Mouse (Mus musculus) C2C12 (cell line): Measurements from ENCODE around the gene Lxn. TPM values are rescaled to one million over a fixed set of nuclear protein-coding genes. Genes with fewer than 3 reads are reported as not detected.

ENCODE experiments used
- H3K27me3 ChIP-seq: one replicate; pipeline ENCODE4 v1.6.1; 2011; ENCODE audit not compliant: control insufficient read depth, insufficient read depth, insufficient read length
- H3K36me3 ChIP-seq: one replicate; pipeline ENCODE4 v1.6.1; 2011; ENCODE audit not compliant: control insufficient read depth, insufficient read depth
- H3K4me3 ChIP-seq: one replicate; pipeline ENCODE4 v1.5.1; 2011; ENCODE audit warnings: mild to moderate bottlenecking, control low read depth; ENCODE audit not compliant: poor library complexity, insufficient read depth, severe bottlenecking
- H3K79me2 ChIP-seq: one replicate; pipeline ENCODE4 v1.6.1; 2011; ENCODE audit not compliant: control insufficient read depth, insufficient read depth
- H3K79me3 ChIP-seq: one replicate; pipeline ENCODE4 v1.6.1; 2011; ENCODE audit warnings: low read depth, control low read depth
- H3ac ChIP-seq: one replicate; pipeline ENCODE3; 2011; ENCODE audit warnings: low read depth; ENCODE audit not compliant: control insufficient read depth, insufficient read length
- CEBPB ChIP-seq: IDR thresholded peaks from one replicate; pipeline ENCODE4 v1.6.1; 2011; ENCODE audit warnings: low read depth, mild to moderate bottlenecking, control low read depth, moderate library complexity
- CTCF ChIP-seq: IDR thresholded peaks from one replicate; pipeline ENCODE4 v1.5.1; 2011; ENCODE audit not compliant: control insufficient read depth, insufficient read depth, insufficient read length
- FOSL1 ChIP-seq: IDR thresholded peaks from one replicate; pipeline ENCODE4 v1.8.0; 2011; ENCODE audit warnings: mild to moderate bottlenecking, low read length; ENCODE audit not compliant: poor library complexity, insufficient read depth, severe bottlenecking
- MAX ChIP-seq: IDR thresholded peaks from one replicate; pipeline ENCODE4 v1.6.1; 2011; ENCODE audit warnings: mild to moderate bottlenecking, control low read depth
- MYOD1 ChIP-seq: IDR thresholded peaks from one replicate; pipeline ENCODE4 v1.6.1; 2011; ENCODE audit warnings: low read depth; ENCODE audit not compliant: control insufficient read depth, insufficient read length
- MYOG ChIP-seq: IDR thresholded peaks from one replicate; pipeline ENCODE4 v1.6.1; 2011; ENCODE audit not compliant: control insufficient read depth, insufficient read length; ENCODE audit errors: extremely low read depth
- USF1 ChIP-seq: IDR thresholded peaks from one replicate; pipeline ENCODE4 v1.6.1; 2011; ENCODE audit warnings: low read depth, mild to moderate bottlenecking, control low read depth, moderate library complexity
- long read RNA-seq, 2 experiments: library from polyadenylated mRNA; unstranded; transcript quantifications; one replicate each; pipeline ENCODE4 v2.0.0; 2019 to 2020
- polyA plus RNA-seq: library from polyadenylated mRNA; unstranded; fragments of >200 nt; fragmentation: generic; extraction: Trizol; gene quantifications from one replicate; pipeline ENCODE4 v1.2.1, GENCODE M21; 2012; ENCODE audit warnings: missing spikeins

Lxn gene
- 17.2 TPM for polyA plus RNA-seq
- long read RNA-seq, experiment 1, transcript Lxn-201 (6 exons, 1,112 nt): major isoform, 38 of 40 reads
- long read RNA-seq, experiment 1, partial matches to known transcripts: 0 of 40 reads
- long read RNA-seq, experiment 1, other reads (novel, unspliced or antisense): 2 of 40 reads
- long read RNA-seq, experiment 2, transcript Lxn-201 (6 exons, 1,112 nt): major isoform, 11 of 13 reads
- long read RNA-seq, experiment 2, partial matches to known transcripts: 1 of 13 reads
- long read RNA-seq, experiment 2, other reads (novel, unspliced or antisense): 1 of 13 reads

DNA sequence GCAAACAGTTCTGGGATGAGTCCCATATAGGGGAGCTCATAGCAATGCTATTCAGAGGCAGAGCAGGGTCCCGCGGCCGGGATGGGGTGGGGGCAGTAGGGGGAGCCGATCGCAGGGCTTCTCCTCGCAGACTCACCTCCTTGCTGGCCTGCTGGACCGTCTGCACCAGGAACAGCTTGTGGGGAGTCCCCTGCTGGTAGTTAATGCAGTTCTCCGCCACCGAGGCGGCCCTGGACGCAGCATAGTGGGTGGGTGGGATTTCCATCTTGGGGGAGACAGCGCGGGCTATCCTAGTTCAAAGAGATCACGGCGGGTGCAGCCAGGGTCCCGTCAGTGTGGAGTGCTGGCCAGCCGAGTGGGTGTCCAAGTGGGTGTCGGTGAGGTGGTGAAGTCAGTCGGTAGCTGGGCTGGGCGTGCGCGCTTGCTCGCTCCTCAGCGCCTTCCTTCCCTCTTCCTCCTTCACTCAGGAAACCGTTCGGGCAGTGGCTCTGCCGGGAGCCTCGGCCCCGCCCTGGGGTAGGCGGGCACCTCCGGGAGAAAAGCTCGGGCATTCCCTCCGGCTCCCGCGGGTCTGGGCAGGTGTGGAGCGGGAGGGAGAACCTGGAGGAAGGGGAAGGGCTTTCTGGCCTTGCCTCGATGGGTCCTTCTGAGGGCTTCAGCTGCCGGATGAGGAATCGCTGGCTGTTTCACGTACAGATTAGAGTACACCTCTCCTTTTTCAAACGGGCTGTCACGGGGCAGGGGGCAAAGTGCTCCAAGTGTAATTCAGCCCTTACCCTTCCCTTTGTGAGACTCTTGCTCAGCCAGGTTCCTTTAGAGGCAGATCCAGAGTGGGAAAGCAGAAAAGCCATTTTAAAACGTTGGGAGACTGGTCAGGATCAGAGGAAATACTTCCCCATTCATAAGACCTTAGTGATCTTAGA is at the start of gene Lxn:
Gene Lxn (minus strand): TSS at position 477 of the 923 bp plus-strand sequence.
- TF ChIP-seq USF1 (no peak), MYOG (no peak)
- Histone ChIP-seq H3K4me3 (peak within 1 kb of the TSS; percentile 35), H3K79me3 (peaks cover 2% of the 10 kb centered on the region), H3K79me2 (peaks cover 11% of the 10 kb centered on the region), H3K27me3 (no peaks in the 10 kb centered on the region), H3ac (peak within 1 kb of the TSS; percentile 48), H3K36me3 (peaks cover 40% of the 10 kb centered on the region)

DNA sequence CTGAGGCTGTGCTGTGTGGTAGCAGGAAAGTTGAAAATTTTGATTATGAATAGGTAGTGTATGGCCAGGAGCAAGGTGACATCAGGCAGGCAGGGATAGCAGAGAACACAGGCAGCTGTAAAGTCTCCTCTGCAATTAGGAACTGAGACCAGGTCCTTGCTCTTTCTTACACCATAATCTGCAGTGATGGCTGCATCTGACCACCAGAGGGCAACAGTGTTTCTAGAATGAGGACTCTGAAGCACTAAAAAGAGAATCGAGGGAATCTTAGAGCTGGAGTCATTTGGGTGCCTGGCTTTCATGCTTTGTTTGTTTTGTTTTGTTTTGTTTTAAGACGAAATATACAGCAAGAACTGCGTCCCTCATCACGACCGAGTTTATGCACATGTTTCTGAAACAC is 49.1 kb upstream of the Lxn start:
- TF ChIP-seq CTCF (peak; percentile 23), USF1 (no peak)
- H3K79me3 ChIP-seq: no peaks in the 10 kb centered on the region
- no peaks in the 10 kb centered on the region for H3K36me3 ChIP-seq
- H3K27me3 ChIP-seq: peaks cover 32% of the 10 kb centered on the region
- no peak overlapping the region for H3ac ChIP-seq
- no peaks in the 10 kb centered on the region for H3K79me2 ChIP-seq
- no peak overlapping the region for H3K4me3 ChIP-seq

DNA sequence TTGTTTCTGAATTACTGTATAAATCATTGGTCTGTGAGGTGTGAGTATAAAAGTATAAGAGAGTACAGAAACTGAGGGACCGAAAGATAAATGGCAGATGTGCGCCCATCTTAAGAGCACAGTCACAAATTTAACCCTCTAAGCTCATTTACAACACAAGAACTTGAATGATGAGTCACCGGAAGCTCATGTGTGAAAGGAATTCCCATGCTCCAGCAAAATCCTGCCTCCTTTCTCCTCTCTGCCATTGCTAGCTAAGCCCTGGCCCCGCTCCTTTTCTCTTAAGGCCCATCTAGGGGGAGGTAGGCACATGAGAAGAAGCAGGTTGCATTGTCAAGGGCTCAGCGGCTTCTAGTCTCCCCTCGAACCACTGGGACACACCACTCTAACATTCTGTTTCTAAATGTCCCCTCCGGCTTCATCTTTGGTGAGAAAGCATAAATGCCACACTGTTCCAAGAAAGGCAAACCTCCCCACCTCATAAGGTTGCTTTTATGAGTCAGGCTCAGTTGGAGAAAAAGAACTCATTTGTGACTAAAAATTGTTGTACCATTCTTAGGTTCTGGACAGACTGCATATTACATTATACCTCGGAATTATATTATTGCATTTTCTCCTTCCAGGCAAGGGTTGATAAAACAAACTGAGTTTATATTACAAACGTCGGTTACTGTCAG is 44.6 kb upstream of the Lxn start:
- H3K79me2 ChIP-seq: no peaks in the 10 kb centered on the region
- H3K79me3 ChIP-seq: no peaks in the 10 kb centered on the region
- no peak overlapping the region for H3ac ChIP-seq
- peaks cover 8% of the 10 kb centered on the region for H3K27me3 ChIP-seq
- H3K36me3 ChIP-seq: no peaks in the 10 kb centered on the region
- no peak overlapping the region for H3K4me3 ChIP-seq
- no peak for TF ChIP-seq MAX

DNA sequence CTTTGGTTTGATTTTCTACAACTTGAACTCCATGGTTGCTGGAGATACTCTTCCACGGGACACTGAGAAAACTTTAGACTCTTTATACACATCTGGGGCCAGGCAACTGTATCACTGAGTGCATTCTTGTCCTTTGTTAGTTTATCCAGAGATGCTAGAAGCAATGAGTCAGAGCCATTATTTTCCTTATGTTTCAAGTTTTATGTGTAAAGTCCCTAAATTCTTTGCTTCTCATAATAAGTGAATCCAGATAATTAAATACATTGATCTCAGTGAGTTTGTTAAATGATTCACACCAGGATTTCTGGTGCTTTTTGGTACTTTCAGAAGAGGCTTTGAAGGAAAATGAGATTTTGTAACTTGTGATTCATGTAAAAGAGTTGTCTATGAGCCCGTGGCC is 41.6 kb upstream of the Lxn start:
- TF ChIP-seq CEBPB (no peak), USF1 (no peak), CTCF (no peak), FOSL1 (no peak), MAX (no peak), MYOD1 (no peak), MYOG (no peak)
- Histone ChIP-seq H3ac (no peak overlapping the region), H3K79me3 (no peaks in the 10 kb centered on the region), H3K4me3 (no peak overlapping the region), H3K36me3 (no peaks in the 10 kb centered on the region), H3K27me3 (no peaks in the 10 kb centered on the region), H3K79me2 (no peaks in the 10 kb centered on the region)

DNA sequence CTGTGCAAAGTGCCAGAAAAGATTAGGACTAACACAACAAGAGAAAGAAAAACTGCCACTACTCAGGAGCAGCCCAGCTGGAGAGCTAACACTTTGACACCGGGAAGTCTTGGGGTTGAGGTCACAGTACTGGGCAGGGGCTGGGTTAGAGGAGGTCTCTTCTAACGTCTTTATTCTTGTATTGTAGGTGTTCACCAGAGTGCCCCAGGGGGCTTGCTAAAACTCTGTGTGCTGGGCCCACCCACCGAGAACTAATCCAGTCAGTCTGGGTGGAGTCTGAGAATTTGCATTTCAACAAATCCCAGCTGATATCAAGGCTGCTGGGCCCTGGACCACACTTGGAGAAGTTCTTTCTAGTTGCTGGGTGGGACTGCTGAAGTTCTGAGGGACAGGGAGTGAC is 40.2 kb upstream of the Lxn start:
- Histone ChIP-seq H3K27me3 (no peaks in the 10 kb centered on the region), H3K79me2 (no peaks in the 10 kb centered on the region), H3K36me3 (no peaks in the 10 kb centered on the region), H3K4me3 (no peak overlapping the region), H3K79me3 (no peaks in the 10 kb centered on the region), H3ac (no peak overlapping the region)
- no peak for TF ChIP-seq MYOG
- TF ChIP-seq CTCF: no peak

DNA sequence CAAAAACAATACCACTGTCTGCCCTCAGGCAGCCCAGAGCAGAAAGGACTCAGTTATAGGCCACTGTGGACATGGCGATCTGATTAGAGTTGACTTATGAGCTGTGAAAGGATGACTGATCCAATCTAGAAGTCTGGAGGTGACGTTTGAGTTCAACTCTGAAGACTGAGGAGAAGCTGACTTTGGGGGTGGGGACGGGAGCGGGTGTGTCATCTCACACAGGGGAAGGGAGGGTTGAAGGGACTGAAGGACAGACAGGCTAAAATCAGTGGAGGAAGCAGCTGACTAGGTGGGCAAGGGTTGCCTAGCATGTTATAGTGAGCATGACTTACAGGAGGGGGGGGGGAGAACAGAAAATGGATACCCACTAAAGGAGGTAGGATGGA is 35.7 kb upstream of the Lxn start:
- no peak for TF ChIP-seq MAX
- no peak for TF ChIP-seq MYOD1
- TF ChIP-seq CTCF: no peak
- TF ChIP-seq MYOG: no peak
- TF ChIP-seq FOSL1: no peak
- no peak for TF ChIP-seq USF1
- Histone ChIP-seq H3K27me3 (no peaks in the 10 kb centered on the region), H3K4me3 (no peak overlapping the region), H3K79me2 (no peaks in the 10 kb centered on the region), H3ac (no peak overlapping the region), H3K79me3 (no peaks in the 10 kb centered on the region), H3K36me3 (no peaks in the 10 kb centered on the region)
